Mouse (Mus musculus) frontal cortex, adult 2 months (tissue): Measurements from ENCODE around the gene Arl2bp. TPM values are rescaled to one million over a fixed set of nuclear protein-coding genes. Genes with fewer than 3 reads are reported as not detected.

ENCODE experiments used
- DNase-seq, 2 experiments: peaks; one replicate each; pipeline ENCODE4 v3.0.0; 2022; ENCODE audit warnings: low spot score in 1 of 2; ENCODE audit errors: extremely low spot score in 1 of 2
- polyA plus RNA-seq: library from polyadenylated mRNA; depleted of rRNA; stranded (reverse); fragments of >200 nt; gene quantifications from 2 replicates; pipeline ENCODE4 v1.2.3, GENCODE M21; 2012; rRNA removed

Arl2bp gene
- 233 and 264 TPM in 2 replicates for polyA plus RNA-seq

DNA sequence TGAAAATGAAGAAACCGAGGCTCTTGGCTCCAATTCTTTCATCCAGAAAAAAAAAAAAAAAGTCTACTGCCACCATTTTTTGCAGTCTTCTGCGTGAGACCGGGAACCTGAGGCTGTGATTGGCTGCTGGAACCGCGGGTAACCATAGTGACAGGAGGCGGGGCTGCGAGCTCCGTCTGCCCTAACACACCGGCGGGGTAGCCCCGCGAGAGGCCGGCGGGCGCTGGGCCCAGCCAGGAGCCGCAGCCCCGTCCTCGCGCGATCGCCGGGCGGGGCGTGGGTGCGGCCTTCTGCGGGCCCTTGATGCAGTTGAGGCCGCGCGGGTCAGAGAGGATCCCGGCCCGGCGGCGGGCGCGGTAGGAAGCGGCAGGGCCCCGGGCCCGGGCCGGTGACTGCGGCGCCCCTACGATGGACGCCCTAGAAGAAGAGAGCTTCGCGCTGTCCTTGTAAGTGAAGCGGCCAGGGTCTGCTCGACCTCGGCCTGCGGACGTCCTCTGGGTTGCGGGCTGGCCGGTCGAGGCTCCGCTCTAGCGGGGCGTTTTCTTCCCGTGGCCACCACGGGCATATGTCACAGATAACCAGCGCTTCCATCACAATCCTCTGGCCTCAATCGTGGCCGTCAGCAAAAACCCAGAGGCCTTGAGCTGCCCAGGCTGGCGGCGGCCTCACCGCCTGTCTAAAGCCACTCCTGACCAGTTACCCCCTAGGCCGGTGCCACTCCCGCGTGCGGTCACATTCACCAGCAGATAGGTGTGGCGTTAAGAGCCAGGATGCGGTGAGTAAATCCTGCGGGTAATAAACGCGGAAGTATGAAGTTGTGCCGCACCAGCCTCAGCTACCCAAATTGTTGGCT is at the start of gene Arl2bp:
Gene Arl2bp, plus strand, starts transcription at position 145 of the 853 bp plus-strand sequence.
- DNase-seq, result peak; percentile 94 to 95

DNA sequence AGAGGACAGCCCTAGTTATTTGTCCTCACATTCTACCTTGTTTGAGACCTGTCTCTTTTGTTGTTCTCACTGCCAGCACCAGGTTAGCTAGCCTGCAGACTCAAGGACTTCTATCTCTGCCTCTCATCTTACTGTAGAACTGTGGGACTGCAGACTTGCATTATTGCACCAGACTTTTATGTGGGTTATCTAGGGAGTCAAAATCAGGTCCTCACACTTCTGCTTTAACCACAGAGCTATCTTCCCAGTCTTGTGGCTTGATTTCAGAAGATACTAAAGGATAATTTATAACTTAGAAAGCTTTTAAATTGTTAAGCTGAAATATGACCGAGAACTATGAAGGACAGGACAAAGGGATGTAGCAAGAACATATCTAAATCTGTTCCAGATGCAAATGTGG is 41.5 kb upstream of the Arl2bp start:
- no peak for DNase-seq

- DNase-seq, result no peak
Measured at GRCm38 (mm10) chr8:94633564-94634194, 32.7 kb upstream of the Arl2bp start.

- DNase-seq, result no peak
Measured at GRCm38 (mm10) chr8:94634211-94634610, 32.2 kb upstream of the Arl2bp start.

GRCm38 (mm10) chr8:94641183-94641582 is 25.2 kb upstream of the Arl2bp start:
- DNase-seq, result no peak

DNA sequence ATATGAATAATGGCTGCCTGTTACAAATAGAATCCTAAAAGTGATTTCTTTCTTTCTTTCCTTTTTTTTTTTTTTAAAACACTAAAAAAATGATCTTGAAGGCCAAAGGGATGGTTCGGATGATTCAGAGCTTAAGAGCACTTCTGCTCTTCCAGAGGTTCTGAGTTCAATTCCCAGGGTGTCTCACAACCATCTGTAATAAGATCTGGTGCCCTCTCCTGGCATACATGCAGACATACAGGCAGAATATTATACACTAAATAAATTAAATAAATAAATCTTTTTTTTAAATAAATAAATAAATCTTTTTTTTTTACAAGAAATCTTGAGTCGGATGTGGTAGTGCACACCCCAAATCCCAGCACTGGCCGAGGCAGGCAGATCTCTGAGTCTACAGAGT is 24.5 kb upstream of the Arl2bp start:
- no peak for DNase-seq

DNA sequence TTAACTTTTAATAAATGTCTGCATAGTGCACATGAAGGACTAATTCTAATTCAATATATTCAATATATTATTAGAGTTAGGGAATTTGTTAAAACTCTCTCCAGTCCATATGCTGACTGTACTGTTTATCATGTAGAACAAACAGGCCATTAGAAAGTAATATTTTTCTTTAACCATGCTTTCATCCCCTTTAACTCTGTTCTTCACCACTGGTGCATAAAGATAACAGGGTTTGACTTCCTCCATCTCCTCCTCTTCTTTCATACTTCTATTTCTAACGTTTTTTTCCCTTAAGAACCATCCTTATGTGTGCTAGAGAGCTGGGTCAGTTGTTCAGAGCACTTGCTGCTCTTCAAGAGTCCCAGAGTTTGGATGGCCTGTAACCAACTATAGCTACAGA is 21.2 kb upstream of the Arl2bp start:
- DNase-seq, result no peak

DNA sequence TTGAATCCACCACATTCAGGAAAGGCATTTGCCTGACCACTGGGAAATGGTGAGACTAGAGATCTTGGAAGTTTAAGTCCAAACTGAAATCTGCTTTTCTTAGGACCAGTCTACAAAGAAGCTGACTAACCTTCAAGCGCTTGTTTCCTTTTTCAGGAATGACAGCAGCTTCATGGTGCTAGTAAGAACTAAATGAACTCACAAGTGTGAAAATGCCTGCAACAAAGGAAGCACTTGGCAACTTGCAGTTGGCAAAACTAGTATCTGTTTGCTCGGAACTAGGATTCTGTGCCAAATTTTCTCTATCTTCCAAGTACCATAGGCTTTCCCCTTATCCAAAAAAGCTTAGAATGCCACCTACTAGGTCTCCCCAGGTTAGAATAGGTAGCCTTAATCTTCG is 20.2 kb upstream of the Arl2bp start:
- DNase-seq, result peak in 1 of 2 experiments; percentile 39

DNA sequence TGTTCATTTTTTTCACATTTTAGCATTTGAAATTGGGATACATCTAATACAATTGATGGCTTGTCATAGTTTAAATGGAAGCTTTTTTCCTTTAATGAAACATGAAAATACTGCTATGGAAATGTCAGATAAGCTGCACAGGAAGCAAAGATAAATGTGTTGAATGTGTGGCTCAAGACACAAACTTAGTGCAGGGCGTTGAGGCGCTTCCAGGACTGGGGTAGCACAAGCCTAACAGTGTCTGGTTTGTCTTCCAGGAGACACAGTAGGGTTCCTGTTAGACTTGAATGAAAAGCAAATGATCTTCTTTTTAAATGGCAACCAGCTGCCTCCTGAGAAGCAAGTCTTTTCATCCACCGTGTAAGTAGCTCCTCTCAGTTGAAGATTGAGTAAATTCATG is 16.9 kb upstream of the Arl2bp start:
- no peak for DNase-seq

DNA sequence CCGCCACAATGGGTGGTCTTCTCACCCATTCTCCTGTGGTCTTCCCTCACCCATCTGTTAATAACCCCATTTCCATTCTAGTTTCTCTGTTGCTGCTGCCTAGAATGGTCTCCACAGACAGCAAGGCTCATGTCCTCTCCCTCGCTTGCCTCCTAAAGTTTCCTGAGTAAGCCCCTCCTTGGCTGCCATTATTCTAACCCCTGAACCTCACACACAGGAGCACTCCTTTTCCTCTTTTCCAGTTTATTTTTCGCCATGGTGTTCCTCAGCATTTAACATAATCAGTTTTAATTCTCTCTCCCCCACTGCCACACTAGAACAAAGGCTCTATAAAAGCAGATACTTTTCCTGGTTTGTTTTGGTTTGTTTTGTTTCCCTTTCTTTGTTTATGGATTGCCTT is 13.4 kb upstream of the Arl2bp start:
- no peak for DNase-seq

DNA sequence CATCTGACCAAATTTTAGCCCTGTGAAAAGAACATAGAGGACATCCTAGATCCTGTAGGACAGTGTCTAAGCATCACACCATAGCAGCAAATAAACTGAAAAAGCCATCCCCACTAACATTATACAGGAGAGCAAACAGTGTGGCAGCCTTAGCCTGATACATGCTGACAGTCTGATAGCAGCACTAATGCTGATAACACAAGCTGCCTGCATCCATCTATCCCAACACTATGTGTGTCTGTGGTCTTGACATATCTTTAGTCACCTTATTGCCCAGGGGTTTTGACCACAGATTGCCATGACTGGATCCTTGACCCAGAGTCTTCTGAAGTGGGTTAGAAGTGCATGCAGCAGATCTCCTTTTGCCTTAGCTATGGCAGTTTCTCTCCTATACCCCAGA is 11.4 kb upstream of the Arl2bp start:
- no peak for DNase-seq

- DNase-seq, result no peak
Measured at GRCm38 (mm10) chr8:94658031-94658430, 8.4 kb upstream of the Arl2bp start.

DNA sequence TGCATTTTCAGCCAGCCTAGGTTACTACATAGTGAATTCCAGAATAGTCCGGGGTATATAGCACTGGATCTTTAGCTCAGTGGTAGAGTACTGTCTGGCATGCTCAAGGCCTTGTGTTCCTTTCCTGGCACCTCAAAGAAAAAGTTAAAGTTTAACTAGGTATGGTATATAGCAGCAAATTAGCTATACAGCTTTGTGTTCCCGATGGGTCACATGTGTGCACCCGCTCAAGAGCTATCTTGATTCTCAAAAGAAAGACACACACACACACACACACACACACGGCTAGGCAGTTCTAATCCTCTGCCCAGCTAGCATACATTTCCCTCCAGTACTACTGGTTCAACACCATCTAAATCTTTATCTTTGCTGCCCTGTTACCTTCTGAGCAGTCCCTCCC is 6.0 kb upstream of the Arl2bp start:
- no peak for DNase-seq

- DNase-seq, result no peak
Measured at GRCm38 (mm10) chr8:94664722-94665121, 1.7 kb upstream of the Arl2bp start.

GRCm38 (mm10) chr8:94674384-94674783 is 8.0 kb downstream of the Arl2bp start:
- DNase-seq, result no peak

DNA sequence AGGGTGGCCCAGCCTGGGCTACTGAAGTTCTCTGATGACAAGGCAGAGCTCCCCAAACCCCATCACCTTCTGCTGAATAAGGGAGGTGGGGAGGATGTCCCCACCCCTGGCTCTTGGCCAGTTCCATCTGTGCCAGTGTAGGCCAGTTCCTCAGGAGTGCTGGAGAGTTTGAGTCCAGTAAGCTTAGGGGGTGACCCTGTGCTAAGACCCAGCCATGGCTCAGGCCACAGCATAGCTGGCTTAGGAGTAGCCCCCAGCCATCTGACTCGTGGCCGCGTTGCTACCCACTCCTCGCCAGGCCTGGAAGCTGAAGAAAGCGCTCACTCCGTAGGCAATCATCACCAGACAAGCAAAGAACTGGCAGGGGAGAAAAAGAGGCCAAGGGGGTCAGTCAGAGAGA is 9.5 kb downstream of the Arl2bp start:
- DNase-seq, result no peak

DNA sequence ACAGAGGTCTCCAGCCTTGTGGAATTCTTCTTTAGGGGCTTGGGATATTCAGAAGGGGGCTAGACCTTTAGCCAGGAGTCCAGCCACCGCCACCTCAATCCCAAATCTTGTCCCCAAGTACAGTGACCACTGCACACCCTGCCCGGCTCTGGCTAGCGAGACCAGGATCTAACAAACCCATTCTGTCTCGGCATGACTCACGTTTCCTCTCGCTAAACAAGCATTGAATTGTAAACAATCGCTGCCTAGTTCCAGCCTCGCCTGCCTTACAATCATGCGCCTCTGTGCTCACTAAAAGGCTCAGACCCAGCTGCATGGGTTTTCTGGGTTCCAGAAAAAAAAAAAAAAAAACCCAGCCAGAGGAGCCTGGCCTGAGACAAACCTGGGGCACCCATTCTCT is 12.2 kb downstream of the Arl2bp start:
- DNase-seq, result peak in 1 of 2 experiments; percentile 50

GRCm38 (mm10) chr8:94680414-94680813 is 14.0 kb downstream of the Arl2bp start:
- no peak for DNase-seq

GRCm38 (mm10) chr8:94682732-94683524 is 16.5 kb downstream of the Arl2bp start:
- no peak for DNase-seq

DNA sequence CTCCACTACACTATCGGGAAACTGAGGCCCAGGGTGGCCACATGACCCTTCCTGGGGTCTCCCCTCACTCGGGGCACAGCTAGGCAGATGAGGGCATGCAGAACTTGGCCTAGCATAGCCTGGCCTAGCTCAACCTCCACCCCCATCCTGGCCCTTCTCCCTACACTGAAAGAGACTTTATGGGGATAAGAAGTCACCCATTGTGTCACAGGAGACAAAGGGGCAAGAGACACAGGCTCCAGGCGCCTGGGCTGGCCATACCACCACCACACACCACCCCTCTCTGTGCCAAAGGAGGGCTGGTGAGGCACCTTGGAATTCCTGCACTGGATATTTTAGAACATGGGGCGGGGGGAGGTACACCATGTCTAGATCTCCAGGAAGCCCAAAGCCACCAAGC is 17.9 kb downstream of the Arl2bp start:
- no peak for DNase-seq

DNA sequence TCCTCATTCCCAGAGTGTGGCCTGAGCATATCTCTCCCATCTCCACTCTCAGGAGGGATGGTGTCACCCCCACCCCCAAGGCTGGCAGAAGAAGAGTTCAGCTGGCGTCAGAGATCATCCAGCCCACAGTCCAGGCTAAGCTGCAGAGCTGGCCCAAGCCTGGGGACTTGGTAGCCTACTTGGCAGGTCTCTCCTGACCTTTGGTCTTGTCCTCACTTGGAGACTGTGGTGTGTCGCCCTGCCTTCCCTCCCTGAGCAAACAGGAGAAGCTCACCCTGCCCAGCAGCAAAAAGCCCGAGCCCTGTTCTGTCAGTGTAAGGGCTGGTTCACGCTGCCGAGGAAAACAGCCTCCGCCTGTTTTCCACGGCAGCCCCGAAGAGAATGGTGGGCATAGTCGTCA is 19.6 kb downstream of the Arl2bp start:
- no peak for DNase-seq
